ENCODE assay signal across 7 mouse cellular contexts in the genomic region with DNA sequence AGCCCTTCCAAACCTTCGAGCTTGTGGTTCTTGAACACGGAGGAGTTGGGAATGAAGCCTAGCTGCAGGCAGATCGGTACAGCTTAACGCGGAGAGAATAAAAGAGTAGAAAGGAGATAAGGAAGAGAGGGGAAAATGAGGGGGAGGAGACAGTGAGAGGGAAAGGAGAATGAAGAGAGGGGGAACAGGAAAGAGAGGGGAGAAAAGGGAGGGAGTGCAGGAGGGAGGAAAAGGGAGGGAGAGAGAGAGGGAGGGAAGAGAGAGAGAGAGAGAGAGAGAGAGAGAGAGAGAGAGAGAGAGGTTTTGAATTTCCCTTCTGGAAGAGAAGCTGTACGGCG. TPM values are rescaled to one million over a fixed set of nuclear protein-coding genes. Genes with fewer than 3 reads are reported as not detected.
DNase-seq lines count a peak whose midpoint lies in the region; ATAC-seq lines count a peak whose summit lies in the region.

Gene Cplx2, plus strand, starts transcription at position 301 of the 338 bp plus-strand sequence.

- DNase-seq in lung, postnatal 10 days = no peak
- no peak for DNase-seq in left cerebral cortex, postnatal 25 days (ENCODE audit: low spot score in 2 of 2)
- DNase-seq in right cerebral cortex, postnatal 10 days (ENCODE audit: low spot score in 2 of 2) = no peak
- DNase-seq in gastrocnemius, adult 18-20 months (ENCODE audit: low spot score) = no peak

- peak within 1 kb of the TSS; percentile 38 for H3K4me3 ChIP-seq in lung, embryonic 16.5 days (ENCODE audit: low read length)
- H3K4me3 ChIP-seq in forebrain, embryonic 12.5 days (replicated peaks) = peak within 1 kb of the TSS; percentile 47
- H3K4me3 ChIP-seq in stomach, embryonic 14.5 days (ENCODE audit: low read depth, low read length) = peak within 1 kb of the TSS; percentile 27

- no peaks in the 10 kb centered on the region for H3K9me3 ChIP-seq in lung, embryonic 16.5 days (ENCODE audit: control insufficient read depth, low read length)
- no peaks in the 10 kb centered on the region for H3K9me3 ChIP-seq in forebrain, embryonic 12.5 days
- no peaks in the 10 kb centered on the region for H3K9me3 ChIP-seq in stomach, embryonic 14.5 days (ENCODE audit: control insufficient read depth, low read depth, low read length)

- no peak within 1 kb of the TSS for H3K27ac ChIP-seq in lung, embryonic 16.5 days (ENCODE audit: low read length)
- H3K27ac ChIP-seq in forebrain, embryonic 12.5 days = peak within 1 kb of the TSS; percentile 85
- peak within 1 kb of the TSS; percentile 33; the same call in 1 of the 2 replicates for H3K27ac ChIP-seq in stomach, embryonic 14.5 days (ENCODE audit: low read length)

- H3K4me1 ChIP-seq in lung, embryonic 16.5 days (replicated peaks; ENCODE audit: control insufficient read depth, insufficient read depth, low read length) = peaks cover 13% of the 10 kb centered on the region; the same call in 1 of the 2 replicates
- peaks cover 56% of the 10 kb centered on the region for H3K4me1 ChIP-seq in forebrain, embryonic 12.5 days
- peaks cover 26% of the 10 kb centered on the region for H3K4me1 ChIP-seq in stomach, embryonic 14.5 days (ENCODE audit: control insufficient read depth, insufficient read depth, low read length)

- intact Hi-C loops in left cerebral cortex, postnatal 25 days (cut with DNase I) = loop anchor here (5.0 kb wide), 1 partner anchor 34 kb away; no protein-coding TSS in a partner anchor

- ATAC-seq in lung, embryonic 16.5 days (ENCODE audit: low read depth) = no peak
- no peak for ATAC-seq in forebrain, embryonic 12.5 days (ENCODE audit: low FRiP score)
- no peak for ATAC-seq in stomach, embryonic 14.5 days (ENCODE audit: insufficient number of reproducible peaks, insufficient read depth, low FRiP score, low read depth)

- H3K36me3 ChIP-seq in lung, embryonic 16.5 days (ENCODE audit: control insufficient read depth, insufficient read depth, low read length) = no peaks in the 10 kb centered on the region
- no peaks in the 10 kb centered on the region for H3K36me3 ChIP-seq in forebrain, embryonic 12.5 days (replicated peaks)
- no peaks in the 10 kb centered on the region for H3K36me3 ChIP-seq in stomach, embryonic 14.5 days (ENCODE audit: control insufficient read depth, insufficient read depth, low read length)

- H3K9ac ChIP-seq in lung, embryonic 16.5 days (ENCODE audit: low read length) = no peak within 1 kb of the TSS
- H3K9ac ChIP-seq in forebrain, embryonic 12.5 days = peak within 1 kb of the TSS; percentile 69
- H3K9ac ChIP-seq in stomach, embryonic 14.5 days (replicated peaks; ENCODE audit: low read depth, low read length) = no peak within 1 kb of the TSS

- H3K4me2 ChIP-seq in lung, embryonic 16.5 days (ENCODE audit: low read depth, low read length) = peak within 1 kb of the TSS; percentile 59
- H3K4me2 ChIP-seq in forebrain, embryonic 12.5 days = peak within 1 kb of the TSS; percentile 77
- peak within 1 kb of the TSS; percentile 49 for H3K4me2 ChIP-seq in stomach, embryonic 14.5 days (replicated peaks; ENCODE audit: low read depth, low read length)

- peaks cover 11% of the 10 kb centered on the region; the same call in 1 of the 2 replicates for H3K27me3 ChIP-seq in lung, embryonic 16.5 days (ENCODE audit: control insufficient read depth, insufficient read depth, low read depth, low read length)
- peaks cover 24% of the 10 kb centered on the region for H3K27me3 ChIP-seq in forebrain, embryonic 12.5 days
- H3K27me3 ChIP-seq in stomach, embryonic 14.5 days (ENCODE audit: control insufficient read depth, insufficient read depth, low read length) = no peaks in the 10 kb centered on the region

- 2% methylated on average over 6 of the region's 7 CpGs for WGBS in lung, embryonic 16.5 days
- 2% methylated on average over 5 of the region's 7 CpGs for WGBS in forebrain, embryonic 12.5 days
- WGBS in stomach, embryonic 14.5 days = 1% methylated on average over 7 of the region's 7 CpGs

RNA-seq across cellular contexts. Expression of gene Cplx2, which starts in this region (rescaled TPM):
- polyA plus RNA-seq in lung, embryonic 16.5 days (2015; fragmentation: Nextera tagmentation; extraction: Ambion mirVana) = 5.0 and 5.3 TPM in 2 replicates
- polyA plus RNA-seq in forebrain, embryonic 12.5 days (2016; fragmentation: Nextera tagmentation; extraction: Ambion mirVana) = 14.9 and 15.5 TPM in 2 replicates
- total RNA-seq in left cerebral cortex, postnatal 25 days (2021) = 100 to 1,000 TPM; 714 to 786 TPM
- 7.7 and 8.7 TPM in 2 replicates for polyA plus RNA-seq in stomach, embryonic 14.5 days (2014; fragmentation: Nextera tagmentation; extraction: Ambion mirVana)
- total RNA-seq in gastrocnemius, adult 18-20 months (2021) = under 1 TPM; 0.41 to 0.88 TPM

Comparison
In these comparisons a context has a peak if more than half of its experiments do, and no peak if none do; other contexts are left out.
1. RNA of gene Cplx2 (total RNA-seq): 714 to 786 TPM in left cerebral cortex, postnatal 25 days; 0.41 to 0.88 TPM in gastrocnemius, adult 18-20 months; every median in the first group is over 100 times any median in the second.
2. Peak in every context shown above with its lines, with median percentiles within 50 percentile points of each other: H3K4me2 ChIP-seq and H3K4me3 ChIP-seq.